Mouse (Mus musculus) bone marrow macrophage, adult 2 months (primary cell): ENCODE results near the gene Slc37a1.

Experiments
- CTCF ChIP-seq: IDR thresholded peaks from 2 replicates; pipeline ENCODE4 v1.5.1; 2012; ENCODE audit warnings: low read depth, mild to moderate bottlenecking, low read length, moderate library complexity
- POLR2A ChIP-seq: IDR thresholded peaks from 2 replicates; pipeline ENCODE4 v1.6.1; 2012; ENCODE audit warnings: mild to moderate bottlenecking, low read depth, low read length, borderline replicate concordance

GRCm38 (mm10) chr17:31305776-31306120 is 19.2 kb downstream of the Slc37a1 start:
- no peak for TF ChIP-seq POLR2A
- TF ChIP-seq CTCF: no peak
